Mouse (Mus musculus) lung, postnatal 36 days (tissue): ENCODE results near the gene Grm4.

Source experiments
- DNase-seq: peaks from one replicate; pipeline ENCODE4 v3.0.0; 2022; ENCODE audit warnings: mixed read lengths

Gene Grm4

DNA sequence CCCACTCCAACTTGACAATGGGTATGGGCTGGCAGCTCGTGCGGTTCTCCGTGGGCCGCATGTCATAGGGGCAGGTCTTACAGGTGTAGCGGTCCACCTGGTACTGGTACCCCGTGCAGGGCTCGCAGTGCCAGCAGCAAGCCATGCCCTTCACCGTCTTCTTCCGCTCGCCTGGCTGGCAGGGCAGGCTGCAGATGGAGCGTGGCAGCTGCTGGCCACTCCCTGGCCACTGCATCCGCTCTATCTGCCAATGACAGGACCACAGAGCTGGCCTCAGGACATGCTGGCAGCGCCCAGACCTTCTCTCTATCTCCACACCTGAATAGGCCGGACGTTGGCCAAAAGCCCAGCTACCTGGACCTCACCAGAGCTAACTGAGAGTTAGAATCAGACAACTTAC lies 86.0 kb downstream of the Grm4 start:
- no peak for DNase-seq

GRCm38 (mm10) chr17:27434066-27434465 lies 87.1 kb downstream of the Grm4 start:
- DNase-seq, result no peak

GRCm38 (mm10) chr17:27433179-27433680 lies 88.0 kb downstream of the Grm4 start:
- no peak for DNase-seq

- no peak for DNase-seq
Observed at GRCm38 (mm10) chr17:27432145-27432650, 89.0 kb downstream of the Grm4 start.

DNA sequence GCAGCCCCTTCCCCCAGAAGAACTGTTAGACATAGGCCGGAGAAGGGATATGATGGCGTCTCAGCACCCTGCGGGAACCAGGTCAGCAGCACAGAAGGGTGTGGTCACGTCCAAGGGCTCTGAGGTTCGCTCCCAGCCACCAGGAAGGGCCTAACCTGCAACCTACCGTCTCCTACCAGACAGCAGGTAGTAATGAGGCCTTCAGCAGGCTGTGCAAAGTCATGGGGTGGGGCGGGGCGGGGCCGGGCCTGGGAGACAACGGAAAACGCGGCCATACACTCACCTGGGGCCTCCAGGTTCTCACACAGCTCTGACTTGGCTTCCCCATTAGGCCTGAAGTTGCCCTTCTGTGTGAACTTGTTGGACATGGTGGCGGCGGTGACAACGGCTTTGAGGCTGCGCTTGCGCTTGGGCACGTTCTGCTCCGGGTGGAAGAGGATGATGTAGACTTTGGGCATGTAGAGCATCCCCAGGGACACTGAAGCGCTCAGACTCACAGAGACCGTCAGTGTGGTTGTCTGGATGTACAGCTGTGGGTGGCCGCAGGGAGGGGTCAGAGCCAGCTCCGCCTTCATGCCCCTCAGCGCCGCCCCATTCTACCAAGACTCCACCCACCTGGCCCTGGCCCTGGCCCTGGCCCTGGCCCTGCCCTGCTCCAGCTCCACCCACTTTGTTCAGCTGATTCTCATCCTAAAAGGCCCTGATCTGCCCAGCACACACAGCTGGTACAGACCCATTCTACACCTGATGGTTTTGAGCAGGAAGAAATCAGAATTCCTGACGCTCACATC lies 90.0 kb downstream of the Grm4 start:
- no peak for DNase-seq

GRCm38 (mm10) chr17:27429757-27430156 lies 91.4 kb downstream of the Grm4 start:
- no peak for DNase-seq

DNA sequence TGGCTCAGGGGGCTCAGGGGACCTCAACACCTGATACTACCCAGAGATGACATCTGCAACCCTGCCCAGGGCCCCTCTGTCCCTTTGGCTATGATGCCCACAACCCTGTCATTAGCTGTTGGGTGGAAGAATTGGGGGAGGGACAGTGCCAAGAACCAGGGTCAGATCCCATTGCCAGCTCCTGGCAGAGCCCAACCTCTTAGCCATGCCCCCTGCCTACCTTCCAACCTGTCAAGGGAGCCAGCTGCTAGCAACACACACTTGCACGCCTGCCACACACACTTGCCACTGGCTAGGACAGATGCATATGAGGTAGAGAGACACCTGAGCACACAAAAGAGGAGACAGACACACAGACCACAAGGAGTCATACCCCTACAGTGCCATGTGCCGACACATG lies 96.2 kb downstream of the Grm4 start:
- no peak for DNase-seq

- peak; percentile 5 for DNase-seq
Observed at GRCm38 (mm10) chr17:27424356-27424755, 96.8 kb downstream of the Grm4 start.

DNA sequence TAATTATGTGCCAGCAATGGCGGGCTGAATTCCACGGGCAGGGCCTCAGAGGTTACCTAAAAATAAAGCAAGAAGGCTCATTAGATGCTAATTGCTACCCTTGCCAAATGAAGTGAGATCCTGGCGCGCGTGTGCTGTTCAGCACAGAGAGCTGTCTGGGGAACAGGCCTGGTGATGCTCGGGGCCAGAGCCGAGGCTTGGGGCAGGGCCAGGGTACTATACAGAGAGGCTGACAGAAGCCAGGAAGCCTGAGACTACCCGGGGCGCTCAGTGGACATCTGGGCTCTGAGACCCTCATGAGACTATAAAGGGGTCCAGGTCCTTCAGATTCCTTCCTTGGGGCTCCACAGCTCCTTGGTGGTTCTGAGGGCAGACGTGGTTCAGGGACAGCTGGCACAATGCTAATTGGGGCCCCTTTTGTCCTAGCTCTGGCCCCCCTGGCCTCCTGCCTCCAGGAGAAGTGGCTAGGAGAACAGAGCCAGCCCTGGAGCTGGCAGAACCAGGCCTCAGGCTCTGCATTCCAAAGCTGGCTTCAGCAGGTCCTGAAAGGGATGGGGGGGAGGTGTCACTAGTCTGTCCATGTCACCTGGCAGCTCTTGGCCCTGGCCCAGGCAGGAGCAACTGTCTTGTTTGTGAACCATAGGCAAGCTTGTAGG lies 98.3 kb downstream of the Grm4 start:
- DNase-seq, result peak; percentile 26

DNA sequence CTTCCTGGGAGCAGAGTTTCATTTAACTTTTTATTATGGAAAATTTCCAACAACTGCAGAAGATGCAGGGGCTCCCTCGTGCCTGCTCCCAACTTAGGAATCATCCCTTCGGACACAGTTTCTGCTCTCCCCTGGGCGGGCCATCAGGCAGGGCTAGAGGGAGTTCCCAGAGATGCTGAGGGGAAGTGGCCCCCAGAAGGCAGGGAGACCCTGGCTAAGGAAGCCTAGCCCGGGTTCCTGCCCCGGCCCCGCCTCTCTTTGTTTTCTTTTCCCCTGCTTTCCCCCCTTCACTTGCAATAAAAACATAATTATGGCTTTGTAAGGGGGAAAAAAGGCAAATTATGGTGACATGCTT lies 98.9 kb downstream of the Grm4 start:
- DNase-seq, result no peak

DNA sequence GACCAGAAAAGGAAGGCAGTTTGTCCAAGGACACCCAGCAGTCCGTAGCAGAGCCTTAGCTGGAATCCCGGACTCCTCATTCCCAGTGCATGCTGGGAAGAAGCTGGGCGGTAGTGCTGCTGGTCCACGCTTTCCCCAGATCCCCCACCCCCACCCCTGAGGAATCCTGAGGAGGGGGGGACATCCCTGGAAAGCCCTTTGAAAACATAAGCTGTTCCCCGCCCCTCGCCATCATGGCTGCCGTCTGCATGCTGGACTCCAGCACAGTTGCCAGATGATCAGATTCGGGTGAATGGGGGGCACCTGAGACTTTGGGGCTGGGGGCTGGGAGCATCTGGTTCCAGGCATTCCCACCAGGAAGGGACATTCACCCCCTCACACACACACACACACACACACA lies 99.4 kb downstream of the Grm4 start:
- no peak for DNase-seq

DNA sequence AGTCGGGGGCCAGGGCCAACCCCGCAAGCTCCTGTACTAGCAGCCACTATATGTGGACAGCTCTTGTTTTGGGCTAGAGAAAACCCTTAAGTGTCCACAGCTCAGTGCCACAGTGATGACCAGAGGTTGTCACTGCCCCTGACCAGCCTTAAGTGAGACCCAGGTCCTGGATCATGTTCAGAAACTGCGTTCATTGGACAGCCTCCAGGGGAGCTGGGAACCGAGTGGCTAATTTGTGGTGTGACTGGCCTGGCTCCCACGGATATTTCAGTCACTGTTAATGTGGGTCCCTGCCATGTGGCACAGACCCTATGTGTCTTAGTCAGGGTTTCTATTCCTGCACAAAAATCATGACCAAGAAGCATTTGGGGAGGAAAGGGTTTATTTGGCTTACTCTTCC lies 112.2 kb downstream of the Grm4 start:
- DNase-seq, result no peak

GRCm38 (mm10) chr17:27408531-27408930 lies 112.7 kb downstream of the Grm4 start:
- DNase-seq, result no peak

DNA sequence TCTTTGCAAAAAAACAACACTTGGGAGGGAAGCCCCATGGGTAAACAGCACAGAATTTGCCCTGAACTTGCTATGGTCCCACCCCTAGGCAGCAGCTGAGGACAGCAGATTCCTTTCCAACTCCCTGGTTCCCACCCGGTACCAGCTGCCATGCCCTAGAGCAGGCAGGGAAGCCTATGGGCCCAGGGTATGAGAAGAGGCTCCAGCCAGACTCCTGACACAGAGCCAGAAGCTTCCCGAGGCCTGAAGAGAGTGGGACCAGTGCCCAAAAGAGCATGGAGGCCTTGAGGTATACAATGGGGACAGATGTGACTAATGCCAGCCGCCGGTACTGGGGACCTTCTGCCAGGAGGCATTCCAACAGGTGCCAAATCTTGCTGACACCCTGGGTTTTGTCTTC lies 114.2 kb downstream of the Grm4 start:
- no peak for DNase-seq

DNA sequence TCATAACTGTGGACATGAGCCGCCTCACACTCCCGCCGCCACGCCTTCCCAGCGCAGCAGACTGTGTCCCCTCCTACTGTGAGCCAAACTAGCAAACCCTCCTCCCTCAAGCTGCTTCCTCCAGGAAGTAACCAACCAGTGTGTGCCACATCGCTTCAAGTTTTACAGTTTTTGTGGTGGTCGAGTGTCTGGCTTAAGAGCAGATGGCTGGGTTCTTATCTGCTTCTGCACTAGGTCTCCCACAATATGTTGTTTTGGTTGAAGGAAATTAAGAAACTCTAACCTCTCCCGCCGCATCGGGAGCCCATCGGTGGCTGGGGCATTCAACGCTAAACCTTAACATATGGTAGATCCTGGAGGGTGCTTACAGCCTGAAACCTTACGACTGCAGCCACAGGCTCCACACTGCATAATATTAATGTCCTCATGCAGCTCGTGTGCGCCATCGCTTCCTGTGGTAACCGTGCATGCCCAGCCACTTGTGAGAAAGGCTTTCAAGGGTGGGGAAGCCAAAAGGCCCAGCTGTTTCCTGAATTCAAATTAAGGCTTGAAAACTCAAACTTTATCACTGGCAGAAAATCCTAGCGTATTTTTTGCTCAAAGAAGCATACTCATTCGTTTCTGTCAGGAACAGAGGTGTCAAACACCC lies 115.7 kb downstream of the Grm4 start:
- no peak for DNase-seq

DNA sequence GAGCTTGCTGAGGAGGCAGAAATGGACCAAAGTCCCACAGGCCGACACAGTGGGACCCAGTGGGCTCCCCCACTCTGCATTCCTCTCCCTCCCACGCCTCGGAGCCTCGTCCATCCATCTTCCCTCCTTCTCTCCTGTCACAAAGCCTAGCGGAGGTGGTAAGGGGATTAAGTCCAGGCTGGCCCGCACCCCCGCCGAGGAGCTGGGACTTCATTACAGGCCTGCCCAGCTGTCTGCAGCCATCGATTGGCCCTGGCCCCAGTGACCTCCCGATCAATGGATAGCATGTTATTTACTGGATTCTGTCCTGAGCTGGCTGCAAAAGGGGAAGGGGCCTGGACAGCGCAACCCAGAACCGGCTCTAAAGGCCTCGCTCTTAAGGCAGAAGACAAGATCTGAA lies 120.0 kb downstream of the Grm4 start:
- DNase-seq, result no peak

GRCm38 (mm10) chr17:27393931-27394330 lies 127.3 kb downstream of the Grm4 start:
- no peak for DNase-seq

DNA sequence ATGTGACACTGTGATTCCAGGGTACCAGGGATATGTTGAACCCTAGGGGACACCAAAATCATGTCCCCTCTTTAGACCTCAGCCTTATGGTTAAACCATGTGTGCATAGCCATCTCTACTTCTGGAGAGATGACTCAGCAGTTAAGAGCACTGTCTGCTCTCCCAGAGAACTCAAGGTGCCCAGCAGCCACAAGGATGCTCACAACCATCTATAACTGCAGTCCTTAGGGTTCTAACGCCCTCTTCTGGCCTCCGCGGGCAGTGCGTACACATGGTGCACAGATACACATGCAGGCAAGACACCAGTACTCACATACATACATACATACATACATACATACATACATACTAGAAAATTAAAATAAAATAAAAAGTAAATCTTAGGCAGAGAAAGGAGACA lies 127.8 kb downstream of the Grm4 start:
- no peak for DNase-seq

DNA sequence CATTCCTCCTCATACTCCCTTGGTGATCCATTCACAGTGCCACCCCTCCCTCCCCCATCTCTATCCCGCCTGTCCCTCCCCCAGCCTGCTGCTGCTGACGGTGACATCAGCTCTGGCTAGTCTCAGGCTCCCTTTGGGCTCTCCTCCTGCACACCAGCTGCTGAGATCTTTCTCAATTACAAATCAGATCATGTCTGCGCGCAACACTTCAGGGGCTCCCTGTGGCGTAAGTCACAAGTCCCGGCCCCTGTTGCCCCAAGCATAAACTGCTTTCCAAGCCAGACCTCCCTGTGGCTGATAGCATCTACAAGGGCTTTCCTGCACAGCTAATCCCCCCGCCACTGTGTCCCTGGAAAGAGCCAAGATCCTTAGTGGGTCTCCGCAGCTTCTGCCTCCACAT lies 128.3 kb downstream of the Grm4 start:
- no peak for DNase-seq

DNA sequence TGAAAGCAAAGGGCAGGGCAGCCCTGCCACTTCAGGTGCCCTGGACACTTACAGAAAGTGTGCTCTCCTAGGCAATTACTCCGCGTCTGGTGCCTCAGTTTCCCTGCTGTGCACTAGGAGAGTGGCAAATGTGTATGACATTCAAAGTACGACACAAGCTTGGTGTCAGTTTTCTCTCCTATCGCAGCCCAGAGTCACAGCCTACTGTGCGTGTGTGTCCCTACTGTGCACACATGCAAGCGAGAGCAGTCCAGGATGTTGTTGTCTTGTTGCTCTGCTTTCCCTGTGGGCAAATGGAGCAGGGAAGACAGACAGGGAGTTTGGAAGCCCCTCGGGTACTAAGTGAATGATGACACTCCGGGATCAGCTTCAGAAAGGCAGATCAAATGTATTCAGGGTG lies 131.2 kb downstream of the Grm4 start:
- no peak for DNase-seq

GRCm38 (mm10) chr17:27389221-27390000 lies 131.8 kb downstream of the Grm4 start:
- DNase-seq, result no peak

DNA sequence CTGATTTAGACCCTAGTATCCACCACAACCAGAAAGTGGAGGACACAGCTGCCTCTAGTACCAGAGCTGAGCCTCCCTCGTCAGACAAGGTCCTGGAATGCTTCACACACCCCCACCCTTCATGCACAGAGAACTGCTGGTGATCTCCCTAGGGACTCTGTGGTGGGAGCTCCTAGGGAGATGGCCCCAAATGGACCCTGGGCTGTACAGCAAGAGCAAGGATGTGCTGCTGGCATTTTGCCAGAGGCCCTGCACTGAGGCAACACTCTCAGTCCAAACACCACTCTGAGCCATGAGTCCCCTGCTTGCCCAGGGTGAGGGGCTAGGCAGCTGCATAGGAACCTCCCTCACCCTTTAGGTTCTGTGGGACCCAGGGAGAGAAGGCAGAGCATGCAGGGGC lies 134.8 kb downstream of the Grm4 start:
- no peak for DNase-seq
